Mouse (Mus musculus) adipocyte (in vitro differentiated cells): ENCODE measurements around the gene Galntl6.
A peak's percentile ranks its signal among the peaks of the same experiment; 100 is the strongest.

ENCODE experiments used
- DNase-seq: peaks from one replicate; pipeline ENCODE4 v3.0.0-alpha.2; 2016; ENCODE audit warnings: low spot score

Gene Galntl6

GRCm38 (mm10) chr8:57842462-57843391, 1069.7 kb downstream of the Galntl6 start:
- DNase-seq = no peak

- DNase-seq = no peak
Measured at GRCm38 (mm10) chr8:57841446-57841845, 1071.0 kb downstream of the Galntl6 start.

GRCm38 (mm10) chr8:57837384-57837783, 1075.1 kb downstream of the Galntl6 start:
- no peak for DNase-seq

- DNase-seq = no peak
Measured at GRCm38 (mm10) chr8:57836981-57837380, 1075.5 kb downstream of the Galntl6 start.

- DNase-seq = no peak
Measured at GRCm38 (mm10) chr8:57836201-57836883, 1076.1 kb downstream of the Galntl6 start.

GRCm38 (mm10) chr8:57823151-57823550, 1089.3 kb downstream of the Galntl6 start:
- DNase-seq = no peak

- no peak for DNase-seq
Measured at GRCm38 (mm10) chr8:57816034-57816433, 1096.4 kb downstream of the Galntl6 start.

GRCm38 (mm10) chr8:57807060-57807459, 1105.4 kb downstream of the Galntl6 start:
- DNase-seq = peak; percentile 39

- no peak for DNase-seq
Measured at GRCm38 (mm10) chr8:57805094-57805493, 1107.3 kb downstream of the Galntl6 start.

GRCm38 (mm10) chr8:57803821-57804220, 1108.6 kb downstream of the Galntl6 start:
- no peak for DNase-seq

- DNase-seq = no peak
Measured at GRCm38 (mm10) chr8:57801197-57801596, 1111.2 kb downstream of the Galntl6 start.

- peak; percentile 92 for DNase-seq
Measured at GRCm38 (mm10) chr8:57800327-57800726, 1112.1 kb downstream of the Galntl6 start.

GRCm38 (mm10) chr8:57799797-57800204, 1112.6 kb downstream of the Galntl6 start:
- DNase-seq = peak; percentile 61

- DNase-seq = no peak
Measured at GRCm38 (mm10) chr8:57793455-57793854, 1119.0 kb downstream of the Galntl6 start.

GRCm38 (mm10) chr8:57792246-57792645, 1120.2 kb downstream of the Galntl6 start:
- DNase-seq = no peak

- DNase-seq = peak; percentile 72
Measured at GRCm38 (mm10) chr8:57791309-57791721, 1121.1 kb downstream of the Galntl6 start.

- no peak for DNase-seq
Measured at GRCm38 (mm10) chr8:57779551-57779950, 1132.9 kb downstream of the Galntl6 start.

GRCm38 (mm10) chr8:57777988-57778721, 1134.3 kb downstream of the Galntl6 start:
- no peak for DNase-seq

GRCm38 (mm10) chr8:57776723-57777122, 1135.7 kb downstream of the Galntl6 start:
- DNase-seq = peak; percentile 51

GRCm38 (mm10) chr8:57772732-57773265, 1139.6 kb downstream of the Galntl6 start:
- no peak for DNase-seq

GRCm38 (mm10) chr8:57767541-57767940, 1144.9 kb downstream of the Galntl6 start:
- no peak for DNase-seq

GRCm38 (mm10) chr8:57766471-57767065, 1145.9 kb downstream of the Galntl6 start:
- no peak for DNase-seq
